Mouse (Mus musculus): ENCODE measurements around the gene Gm17267.
"Not testable (repeated sequence)": the region's sequence is repeated elsewhere in the genome, so short reads cannot be mapped to it uniquely, and the experiment has no call there.

The Gm17267 gene

GRCm38 (mm10) chrX:126017257-126017656, at the start of gene Gm17267:
Gene Gm17267 (plus strand): TSS chrX:126017557.
- DNase-seq (ENCODE audit: low spot score in 2 of 2), result not testable (repeated sequence)
